Mouse (Mus musculus): ENCODE results near the gene Rtn4rl1.
A peak's percentile ranks its signal among the peaks of the same experiment; 100 is the strongest.
"Not testable (repeated sequence)": the region's sequence is repeated elsewhere in the genome, so short reads cannot be mapped to it uniquely, and the experiment has no call there.

Gene Rtn4rl1

GRCm38 (mm10) chr11:75165441-75166192, 28.0 kb upstream of the Rtn4rl1 start:
- no peak for DNase-seq (ENCODE audit: low spot score)

GRCm38 (mm10) chr11:75166193-75166842, 27.3 kb upstream of the Rtn4rl1 start:
- no peak for DNase-seq (ENCODE audit: low spot score)

GRCm38 (mm10) chr11:75166861-75167642, 26.5 kb upstream of the Rtn4rl1 start:
- no peak for DNase-seq (ENCODE audit: low spot score)

GRCm38 (mm10) chr11:75167643-75168589, 25.7 kb upstream of the Rtn4rl1 start:
- DNase-seq (ENCODE audit: low spot score) = no peak

GRCm38 (mm10) chr11:75168590-75169361, 24.8 kb upstream of the Rtn4rl1 start:
- DNase-seq (ENCODE audit: low spot score) = peak; percentile 77

GRCm38 (mm10) chr11:75169405-75170080, 24.0 kb upstream of the Rtn4rl1 start, which contains the start of gene Hic1:
Hic1 (minus strand) TSS chr11:75169519.
- DNase-seq (ENCODE audit: low spot score) = no peak

GRCm38 (mm10) chr11:75170136-75170751, 23.3 kb upstream of the Rtn4rl1 start:
- DNase-seq (ENCODE audit: low spot score) = peak; percentile 94

GRCm38 (mm10) chr11:75171186-75171865, 22.3 kb upstream of the Rtn4rl1 start:
- no peak for DNase-seq (ENCODE audit: low spot score)

GRCm38 (mm10) chr11:75172151-75173094, 21.2 kb upstream of the Rtn4rl1 start:
- DNase-seq (ENCODE audit: low spot score) = no peak

- peak; percentile 47 for DNase-seq (ENCODE audit: low spot score)
Measured at GRCm38 (mm10) chr11:75173095-75173798, 20.3 kb upstream of the Rtn4rl1 start.

- DNase-seq (ENCODE audit: low spot score) = no peak
Measured at GRCm38 (mm10) chr11:75173799-75174165, 19.8 kb upstream of the Rtn4rl1 start.

- not testable (repeated sequence) for DNase-seq (ENCODE audit: low spot score)
Measured at GRCm38 (mm10) chr11:75174574-75174973, 19.0 kb upstream of the Rtn4rl1 start.

GRCm38 (mm10) chr11:75178011-75178410, 15.6 kb upstream of the Rtn4rl1 start:
- no peak for DNase-seq (ENCODE audit: low spot score)

- peak; percentile 88 for DNase-seq (ENCODE audit: low spot score)
Measured at GRCm38 (mm10) chr11:75178672-75179208, 14.8 kb upstream of the Rtn4rl1 start, which contains the start of gene Ovca2. Ovca2 (minus strand) TSS chr11:75178835.

GRCm38 (mm10) chr11:75183917-75184570, 9.5 kb upstream of the Rtn4rl1 start:
- no peak for DNase-seq (ENCODE audit: low spot score)

- DNase-seq (ENCODE audit: low spot score) = no peak
Measured at GRCm38 (mm10) chr11:75184573-75184972, 9.0 kb upstream of the Rtn4rl1 start.

Measured in adipocyte (in vitro differentiated cells).